Mouse (Mus musculus) liver, postnatal 0 days (tissue): ENCODE measurements at regions not wholly inside any gene's neighbourhood (a gene's known extent, or its start where the extent isn't known, plus 50 kb on each side); places are given as distances from the start of the nearest gene placed in this dataset.

ENCODE experiments used
- ATAC-seq: fragments of 200-750 bp; cut with Nextera tagmentation; 2 replicates; pipeline ENCODE4 v1.8.0; 2017; ENCODE audit warnings: mild to moderate bottlenecking, moderate library complexity
- DNase-seq: peaks from one replicate; pipeline ENCODE4 v3.0.0-alpha.2; 2016
- H3K27ac ChIP-seq: fragments of 300-500 bp; sonication (generic); 2 replicates; pipeline ENCODE4 v1.5.1; 2014; ENCODE audit warnings: antibody characterized with exemption, moderate library complexity, mild to moderate bottlenecking, low read depth
- H3K27me3 ChIP-seq: fragments of 300-500 bp; sonication (generic); 2 replicates; pipeline ENCODE4 v1.6.1; 2014; ENCODE audit warnings: low read length, control low read depth, mixed read lengths; ENCODE audit not compliant: insufficient read depth
- H3K36me3 ChIP-seq: fragments of 300-500 bp; sonication (generic); replicated peaks from 2 replicates; pipeline ENCODE4 v1.6.1; 2014; ENCODE audit warnings: mild to moderate bottlenecking, control low read depth, low read length, moderate library complexity, mixed read lengths; ENCODE audit not compliant: insufficient read depth
- H3K4me1 ChIP-seq: fragments of 300-500 bp; sonication (generic); 2 replicates; pipeline ENCODE4 v1.6.1; 2014; ENCODE audit warnings: antibody characterized with exemption, mild to moderate bottlenecking, control low read depth; ENCODE audit not compliant: insufficient read depth
- H3K4me2 ChIP-seq: fragments of 300-500 bp; sonication (generic); 2 replicates; pipeline ENCODE4 v1.6.1; 2014; ENCODE audit warnings: low read depth, mild to moderate bottlenecking, low read length, moderate library complexity, mixed read lengths
- H3K4me3 ChIP-seq: fragments of 300-500 bp; sonication (generic); 2 replicates; pipeline ENCODE4 v1.5.1; 2014; ENCODE audit warnings: low read depth, low read length
- H3K9ac ChIP-seq: fragments of 300-500 bp; sonication (generic); replicated peaks from 2 replicates; pipeline ENCODE4 v1.6.1; 2014; ENCODE audit warnings: mild to moderate bottlenecking, moderate library complexity
- H3K9me3 ChIP-seq: fragments of 300-500 bp; sonication (generic); 2 replicates; pipeline ENCODE4 v1.6.1; 2016; ENCODE audit warnings: mild to moderate bottlenecking, control low read depth, low read length, mixed read lengths
- CTCF ChIP-seq: sonication (generic); IDR thresholded peaks from 2 replicates; pipeline ENCODE4 v1.5.1; 2016; ENCODE audit warnings: antibody characterized with exemption, low read depth
- EP300 ChIP-seq: IDR thresholded peaks from 2 replicates; pipeline ENCODE4 v1.6.1; 2016; ENCODE audit warnings: antibody characterized with exemption, low read depth, mild to moderate bottlenecking
- whole genome bisulfite sequencing: fragments of 180-500 bp; shearing (Covaris S2); extraction: QIAGEN DNeasy Blood & Tissue Kit; methylation state at CpG from one replicate; pipeline ENCODE4 v1.1.7; 2014; ENCODE audit not compliant: insufficient replicate concordance; 5-methylcytosine and 5-hydroxymethylcytosine counted together

DNA sequence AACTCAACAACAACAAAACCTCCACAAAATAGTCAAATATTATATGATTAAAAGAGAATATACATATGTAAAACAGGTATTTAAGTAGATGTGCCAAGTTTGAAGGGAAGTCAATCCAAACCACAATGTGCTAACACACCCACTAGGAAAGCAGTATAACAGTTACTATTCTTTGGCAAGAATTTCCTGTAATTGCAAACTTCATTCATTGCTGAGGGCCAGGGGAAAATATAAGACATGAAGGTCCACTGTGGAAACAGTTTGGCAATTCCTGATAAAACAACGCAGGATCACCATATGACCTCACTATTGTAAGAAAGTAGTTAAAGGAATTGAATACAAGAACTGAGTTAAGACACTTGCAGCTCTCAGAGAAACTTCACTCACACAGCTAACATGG is 99.0 kb upstream of the Mbnl1 start:
- Histone ChIP-seq H3K4me2 (no peak overlapping the region), H3K27ac (no peak overlapping the region), H3K27me3 (no peaks in the 10 kb centered on the region), H3K9ac (no peak overlapping the region), H3K4me1 (no peaks in the 10 kb centered on the region), H3K9me3 (no peaks in the 10 kb centered on the region), H3K36me3 (no peaks in the 10 kb centered on the region), H3K4me3 (no peak overlapping the region)
- TF ChIP-seq EP300 (no peak), CTCF (no peak)
- DNase-seq (no peak), ATAC-seq (no peak)
- 44% methylated on average over 1 of the region's 1 CpGs for WGBS

DNA sequence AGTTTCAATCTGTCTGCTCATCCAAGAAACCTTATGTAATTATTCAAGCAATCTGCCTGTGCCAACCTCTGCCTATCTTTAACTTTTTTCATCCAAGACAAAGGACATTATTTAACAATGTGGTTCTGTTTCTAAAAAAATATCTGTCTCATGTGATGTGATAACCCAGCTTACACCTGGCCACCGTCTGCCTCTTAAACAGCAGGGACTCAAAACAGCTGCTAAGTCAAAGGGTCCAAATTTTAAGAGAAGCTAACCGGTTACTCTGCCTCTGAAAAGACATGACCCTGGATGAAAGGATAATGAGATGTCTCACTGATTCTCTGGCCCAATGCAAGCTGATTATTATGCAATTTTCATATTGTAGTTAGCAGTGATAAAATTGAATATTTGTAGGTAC is 84.0 kb upstream of the Mbnl1 start:
- Histone ChIP-seq H3K27ac (no peak overlapping the region), H3K36me3 (no peaks in the 10 kb centered on the region), H3K4me3 (no peak overlapping the region), H3K4me2 (no peak overlapping the region), H3K4me1 (no peaks in the 10 kb centered on the region), H3K9ac (no peak overlapping the region), H3K9me3 (no peaks in the 10 kb centered on the region), H3K27me3 (no peaks in the 10 kb centered on the region)
- no peak for ATAC-seq
- no peak for DNase-seq
- WGBS, result 64% methylated on average over 2 of the region's 2 CpGs
- TF ChIP-seq EP300 (no peak), CTCF (no peak)

DNA sequence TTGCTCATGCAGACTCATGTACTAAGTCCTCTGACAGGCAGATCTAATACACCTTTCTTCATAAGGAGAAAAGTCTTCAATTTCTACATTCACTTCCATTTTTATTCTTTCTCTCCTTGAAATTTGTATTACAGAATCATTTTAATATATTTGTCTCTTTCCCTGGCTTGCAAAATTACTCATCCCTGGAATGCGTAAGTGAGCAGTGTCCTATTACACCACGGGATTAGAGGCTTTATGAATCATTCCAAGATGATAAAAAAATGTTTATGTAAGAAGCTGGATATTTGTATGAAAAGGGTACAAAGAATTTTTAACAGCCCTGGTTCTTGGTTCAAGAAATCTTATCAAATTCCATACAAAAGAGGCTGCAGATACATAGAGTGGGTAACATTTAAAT is 83.6 kb upstream of the Mbnl1 start:
- no peaks in the 10 kb centered on the region for H3K4me1 ChIP-seq
- H3K4me3 ChIP-seq, result no peak overlapping the region
- ATAC-seq (no peak), DNase-seq (no peak)
- H3K4me2 ChIP-seq, result no peak overlapping the region
- 68% methylated on average over 2 of the region's 2 CpGs for WGBS
- no peaks in the 10 kb centered on the region for H3K27me3 ChIP-seq
- H3K9ac ChIP-seq, result no peak overlapping the region
- no peak overlapping the region for H3K27ac ChIP-seq
- TF ChIP-seq CTCF, result no peak
- no peak for TF ChIP-seq EP300
- no peaks in the 10 kb centered on the region for H3K9me3 ChIP-seq
- H3K36me3 ChIP-seq, result no peaks in the 10 kb centered on the region

GRCm38 (mm10) chr3:60395299-60395698 is 77.3 kb upstream of the Mbnl1 start:
- TF ChIP-seq EP300 (peak; percentile 83), CTCF (no peak)
- no peak overlapping the region for H3K4me3 ChIP-seq
- 29% methylated on average over 4 of the region's 4 CpGs for whole genome bisulfite sequencing
- H3K9ac ChIP-seq, result no peak overlapping the region
- H3K4me1 ChIP-seq, result peaks cover 4% of the 10 kb centered on the region; the same call in 1 of the 2 replicates
- H3K27ac ChIP-seq, result no peak overlapping the region
- H3K27me3 ChIP-seq, result no peaks in the 10 kb centered on the region
- no peaks in the 10 kb centered on the region for H3K9me3 ChIP-seq
- DNase-seq (no peak), ATAC-seq (peak; percentile 77)
- no peak overlapping the region for H3K4me2 ChIP-seq
- H3K36me3 ChIP-seq, result no peaks in the 10 kb centered on the region

- DNase-seq, result no peak
- no peak for ATAC-seq
- H3K4me2 ChIP-seq, result no peak overlapping the region
- H3K4me1 ChIP-seq, result peaks cover 4% of the 10 kb centered on the region; the same call in 1 of the 2 replicates
- no peaks in the 10 kb centered on the region for H3K9me3 ChIP-seq
- no peaks in the 10 kb centered on the region for H3K36me3 ChIP-seq
- H3K9ac ChIP-seq, result no peak overlapping the region
- TF ChIP-seq CTCF, result no peak
- no peak for TF ChIP-seq EP300
- no peak overlapping the region for H3K4me3 ChIP-seq
- WGBS, result 80% methylated on average over 3 of the region's 3 CpGs
- no peaks in the 10 kb centered on the region for H3K27me3 ChIP-seq
- no peak overlapping the region for H3K27ac ChIP-seq
Observed at GRCm38 (mm10) chr3:60396971-60397370, 75.7 kb upstream of the Mbnl1 start.

GRCm38 (mm10) chr3:60398796-60399195 is 73.8 kb upstream of the Mbnl1 start:
- DNase-seq, result no peak
- no peak overlapping the region for H3K9ac ChIP-seq
- H3K27me3 ChIP-seq, result no peaks in the 10 kb centered on the region
- H3K4me1 ChIP-seq, result peaks cover 4% of the 10 kb centered on the region; the same call in 1 of the 2 replicates
- ATAC-seq, result no peak
- H3K27ac ChIP-seq, result no peak overlapping the region
- no peak overlapping the region for H3K4me2 ChIP-seq
- H3K36me3 ChIP-seq, result no peaks in the 10 kb centered on the region
- TF ChIP-seq EP300 (no peak), CTCF (no peak)
- no peaks in the 10 kb centered on the region for H3K9me3 ChIP-seq
- no peak overlapping the region for H3K4me3 ChIP-seq

- Histone ChIP-seq H3K4me3 (no peak overlapping the region), H3K36me3 (no peaks in the 10 kb centered on the region), H3K9me3 (no peaks in the 10 kb centered on the region), H3K27me3 (no peaks in the 10 kb centered on the region), H3K4me1 (no peaks in the 10 kb centered on the region), H3K4me2 (no peak overlapping the region), H3K27ac (no peak overlapping the region), H3K9ac (no peak overlapping the region)
- ATAC-seq, result no peak
- 79% methylated on average over 5 of the region's 5 CpGs for WGBS
- TF ChIP-seq EP300 (no peak), CTCF (no peak)
- no peak for DNase-seq
Observed at GRCm38 (mm10) chr3:60402251-60402830, 70.3 kb upstream of the Mbnl1 start.
